Mouse (Mus musculus) lung, postnatal 4 days (tissue): ENCODE results near the gene Clec16a.

Source experiments
- DNase-seq, 2 experiments: peaks; one replicate each; pipeline ENCODE4 v3.0.0; 2021

The Clec16a gene

DNA sequence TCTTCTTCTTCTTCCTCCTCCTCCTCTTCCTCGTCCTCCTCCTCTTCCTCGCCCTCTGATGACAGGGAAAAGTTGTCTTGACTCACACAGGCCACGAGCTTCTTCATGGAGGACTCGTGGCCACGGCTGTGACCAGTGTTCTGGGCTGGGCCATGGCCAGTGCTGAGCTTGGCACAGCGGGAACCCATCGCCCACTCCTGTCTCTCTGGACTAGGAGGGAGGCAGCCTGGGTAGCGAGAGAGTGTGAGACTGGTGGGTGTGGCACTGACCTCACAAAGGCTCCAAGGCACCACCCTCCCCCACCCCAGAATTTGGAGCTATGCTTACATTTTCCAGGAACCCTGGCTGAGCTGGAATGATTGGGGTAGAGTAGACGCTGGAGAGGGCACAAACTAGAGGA is 245.6 kb downstream of the Clec16a start, which contains the start of gene Prm3:
TSS of gene Prm3 (minus strand) at position 213 of the 400 bp plus-strand sequence.
- DNase-seq, result no peak
